Mouse (Mus musculus) layer of hippocampus, adult 11-12 months (tissue): ENCODE results near the gene Adprhl1.
A peak's percentile ranks its signal among the peaks of the same experiment; 100 is the strongest.

Experiments
- DNase-seq: peaks from one replicate; pipeline ENCODE4 v3.0.0; 2022; ENCODE audit warnings: low spot score

Adprhl1 gene

DNA sequence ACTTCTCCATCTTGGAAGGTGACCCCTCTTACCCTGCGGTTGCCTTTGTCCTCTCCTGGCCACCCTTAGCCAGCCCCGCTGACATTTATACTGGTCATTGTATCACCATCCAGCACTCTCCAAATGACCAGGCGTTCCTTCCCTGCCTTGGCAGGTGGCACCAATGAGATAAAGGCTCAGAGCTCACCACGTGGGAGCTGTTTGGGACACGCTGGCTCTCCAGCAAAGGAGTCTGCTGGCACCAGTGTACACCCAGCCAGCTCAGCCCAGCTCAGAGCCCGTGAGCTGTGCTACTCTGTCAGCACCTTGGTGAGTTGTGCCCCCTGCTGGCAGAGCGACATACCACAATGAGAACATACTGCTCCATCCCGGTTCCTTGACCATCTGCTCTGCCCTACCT lies at the start of gene Adprhl1:
Adprhl1 (minus strand) TSS at position 144 of the 400 bp plus-strand sequence.
- peak; percentile 82 for DNase-seq

DNA sequence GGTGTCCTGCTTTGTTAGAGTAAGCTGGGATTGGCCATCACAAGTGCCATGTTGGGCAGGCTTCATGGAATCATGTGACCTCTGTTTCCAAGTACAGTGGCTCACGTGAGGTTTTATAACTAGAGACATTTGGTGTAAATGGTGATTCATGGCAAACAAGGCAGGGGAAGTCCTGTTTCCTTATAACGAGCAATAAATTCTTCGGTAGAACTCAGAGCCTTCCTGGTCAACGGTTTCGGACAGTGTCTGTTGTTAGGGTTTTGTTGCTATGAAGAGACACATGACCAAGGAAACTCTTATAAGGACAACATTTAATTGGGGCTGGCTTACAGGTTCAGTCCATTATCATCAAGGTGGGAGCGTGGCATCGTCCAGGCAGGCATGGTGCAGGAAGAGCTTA lies 47.1 kb upstream of the Adprhl1 start:
- DNase-seq: no peak

DNA sequence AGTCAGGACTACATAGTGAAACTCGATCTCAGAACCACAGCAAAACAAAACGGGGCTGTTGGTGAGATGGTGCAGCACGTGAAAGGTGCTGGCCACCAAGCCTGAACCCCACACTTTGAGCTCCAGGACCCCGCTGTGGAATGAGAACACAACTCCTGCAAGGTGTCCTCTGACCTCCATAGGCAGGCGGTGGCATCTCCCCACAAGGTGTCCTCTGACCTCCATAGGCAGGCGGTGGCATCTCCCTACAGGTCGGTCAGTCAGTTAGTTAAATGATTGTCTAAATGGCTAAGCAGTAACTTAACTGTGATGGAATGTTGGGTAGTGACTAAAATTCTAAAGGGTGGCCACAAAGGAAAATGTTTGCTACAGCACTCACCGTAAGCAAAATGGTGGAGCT lies 45.6 kb upstream of the Adprhl1 start:
- DNase-seq: no peak

DNA sequence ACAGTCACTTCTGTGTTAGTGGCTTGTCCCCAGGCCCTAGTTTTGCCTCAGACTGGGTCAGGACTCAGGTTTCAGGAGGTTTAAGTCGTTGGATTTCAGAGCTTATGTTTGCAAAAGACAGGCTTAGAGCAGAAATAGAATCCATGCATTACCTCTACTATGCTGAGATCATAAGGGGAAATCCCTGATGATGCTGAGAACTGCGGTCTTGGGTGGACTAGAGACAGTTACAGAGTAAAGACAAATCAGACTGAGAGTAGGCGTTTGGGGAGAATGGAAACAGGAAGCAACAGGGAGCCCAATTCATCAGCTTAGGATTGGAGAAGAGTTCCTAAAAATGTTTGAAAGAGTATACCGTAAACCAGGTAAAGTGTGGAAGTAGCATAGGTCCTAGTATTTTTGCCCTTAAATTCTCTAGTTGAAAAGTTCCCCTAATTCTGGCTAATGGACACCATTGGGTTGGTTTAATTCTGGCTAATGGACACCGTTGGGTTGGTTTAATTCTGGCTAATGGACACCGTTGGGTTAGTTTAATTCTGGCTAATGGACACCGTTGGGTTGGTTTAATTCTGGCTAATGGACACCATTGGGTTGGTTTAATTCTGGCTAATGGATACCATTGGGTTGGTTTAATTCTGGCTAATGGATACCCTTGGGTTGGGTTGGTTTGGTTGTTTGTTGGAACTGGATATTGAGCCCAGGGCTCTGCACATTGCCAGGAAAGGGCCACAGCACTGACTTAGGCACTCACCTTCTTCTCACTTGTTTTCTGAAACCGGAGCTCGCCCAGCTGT lies 39.9 kb upstream of the Adprhl1 start:
- no peak for DNase-seq

DNA sequence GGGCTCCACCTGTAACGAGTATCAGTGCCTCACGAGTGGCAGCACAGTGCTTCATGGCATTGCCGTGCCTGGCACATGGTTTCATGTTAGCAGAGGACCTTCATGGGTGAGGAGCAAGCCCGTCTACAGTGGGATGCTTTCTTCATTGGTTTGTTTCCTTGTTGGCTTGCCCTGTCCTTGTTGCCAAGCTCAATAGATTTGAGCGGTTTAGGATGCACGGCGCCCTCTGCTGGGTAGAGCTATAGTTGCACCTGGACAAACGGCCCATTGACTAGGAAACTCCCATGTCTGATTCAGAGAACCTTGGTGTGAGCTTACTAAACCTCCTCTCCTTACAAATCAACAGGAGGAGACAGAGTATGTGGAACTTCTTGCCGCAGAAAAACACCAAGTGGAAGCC lies 38.4 kb upstream of the Adprhl1 start:
- peak; percentile 78 for DNase-seq

DNA sequence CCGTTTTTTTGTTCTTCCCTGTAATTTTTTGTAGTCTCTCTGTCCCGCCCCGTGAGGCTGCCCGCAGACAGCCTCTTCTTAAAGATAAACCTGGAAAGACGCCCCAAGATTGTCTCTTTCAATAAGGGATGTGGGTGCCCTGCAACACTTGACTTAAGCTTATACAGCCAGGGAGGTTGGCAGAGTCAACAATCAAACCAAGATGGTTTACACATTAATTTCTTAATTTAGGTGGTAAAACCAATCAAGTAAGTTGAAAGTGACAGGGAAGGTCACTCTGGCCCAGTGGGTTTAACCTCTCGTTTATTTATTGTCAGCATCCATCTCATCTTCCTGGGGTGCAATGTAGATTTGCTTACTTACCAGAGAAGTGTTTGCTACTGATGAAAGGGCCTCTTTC lies 34.7 kb upstream of the Adprhl1 start:
- no peak for DNase-seq

DNA sequence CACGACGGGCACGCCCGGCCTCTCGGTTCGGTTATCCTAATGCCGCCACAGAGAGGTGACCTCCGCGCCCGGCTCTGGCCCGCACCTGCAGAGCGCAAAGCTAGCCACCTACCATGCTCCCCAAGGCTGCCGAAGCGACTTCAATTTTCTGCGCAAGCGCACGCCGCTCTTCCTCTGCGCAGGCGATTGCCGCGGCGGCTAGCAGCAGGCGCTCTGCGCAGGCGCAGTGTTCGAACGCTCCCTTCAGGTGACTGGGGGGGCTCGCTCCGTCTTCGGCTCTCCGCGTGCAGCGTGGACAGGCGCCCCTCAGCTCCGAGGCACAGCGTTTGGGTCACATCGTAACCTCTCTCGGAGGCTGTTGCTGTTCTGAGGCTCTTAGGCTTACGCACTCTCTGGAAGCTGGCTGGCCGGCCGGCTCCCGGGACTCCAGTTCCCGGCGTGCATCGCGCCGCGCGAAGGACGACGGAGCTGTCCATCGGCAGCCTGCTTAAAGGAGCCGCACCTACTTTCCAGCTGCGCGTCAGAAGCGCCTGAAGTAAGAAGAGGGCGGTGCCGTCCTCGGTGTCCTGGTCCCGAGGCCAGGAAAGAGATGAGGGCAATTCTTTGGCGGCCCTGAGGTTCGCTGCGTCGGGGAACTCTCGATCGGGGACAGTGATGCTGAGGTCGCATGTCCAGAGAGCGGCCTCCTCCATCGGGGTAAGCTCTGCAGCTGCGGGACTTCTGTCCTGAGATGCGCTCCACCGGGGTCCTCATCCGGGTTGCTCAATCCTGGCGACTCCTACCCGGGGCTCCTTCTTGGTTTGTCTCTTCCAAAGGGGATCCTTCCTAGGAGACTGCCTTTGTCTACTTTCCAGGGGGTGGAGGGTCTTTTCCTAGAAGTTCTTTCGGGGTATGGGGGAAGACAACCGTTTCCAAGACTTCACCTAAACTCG lies 34.0 kb upstream of the Adprhl1 start, which contains the start of the genes Dcun1d2 and Tmco3:
Dcun1d2 (minus strand) TSS at position 440 of the 932 bp plus-strand sequence.
Tmco3 (plus strand) TSS at position 499 of the 932 bp plus-strand sequence.
- DNase-seq: peak; percentile 95

DNA sequence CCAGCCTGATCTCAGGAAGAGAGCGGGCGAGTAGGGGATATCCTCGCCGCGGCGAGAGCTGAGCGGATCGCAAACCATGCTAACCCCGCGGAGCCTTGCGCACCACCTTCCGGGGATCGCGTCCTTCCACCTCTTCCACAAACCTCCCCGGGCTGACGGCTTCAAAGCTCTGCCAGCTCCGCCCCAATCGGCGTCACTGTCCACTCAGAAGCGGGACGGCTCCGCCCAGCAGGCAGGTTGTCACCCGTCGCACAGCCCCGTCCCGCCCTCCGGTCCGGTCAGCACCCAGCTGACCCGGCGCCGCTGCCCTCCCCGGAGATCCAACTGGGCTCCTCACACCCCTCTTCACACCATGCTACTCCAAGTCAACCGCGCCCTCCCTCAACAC lies 33.3 kb upstream of the Adprhl1 start:
- peak; percentile 81 for DNase-seq

DNA sequence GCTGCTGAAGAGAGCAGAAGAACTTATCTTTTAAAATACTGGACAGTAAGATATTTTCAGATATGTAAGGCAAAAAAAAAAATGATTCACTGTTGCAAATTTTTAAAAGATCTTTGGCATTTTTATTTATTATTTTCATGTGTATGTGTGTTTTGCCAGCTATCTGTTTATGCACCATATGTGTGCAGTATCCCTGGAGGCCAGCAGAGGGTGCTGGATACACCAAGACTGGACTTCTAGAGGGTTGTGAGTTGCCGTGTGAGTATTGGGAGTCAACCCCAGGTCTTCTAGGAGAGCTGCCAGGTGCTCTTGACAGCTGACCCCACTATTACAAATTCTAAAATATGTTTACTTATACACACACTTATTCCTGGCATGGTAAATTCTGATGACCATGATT lies 29.2 kb upstream of the Adprhl1 start:
- DNase-seq: no peak

DNA sequence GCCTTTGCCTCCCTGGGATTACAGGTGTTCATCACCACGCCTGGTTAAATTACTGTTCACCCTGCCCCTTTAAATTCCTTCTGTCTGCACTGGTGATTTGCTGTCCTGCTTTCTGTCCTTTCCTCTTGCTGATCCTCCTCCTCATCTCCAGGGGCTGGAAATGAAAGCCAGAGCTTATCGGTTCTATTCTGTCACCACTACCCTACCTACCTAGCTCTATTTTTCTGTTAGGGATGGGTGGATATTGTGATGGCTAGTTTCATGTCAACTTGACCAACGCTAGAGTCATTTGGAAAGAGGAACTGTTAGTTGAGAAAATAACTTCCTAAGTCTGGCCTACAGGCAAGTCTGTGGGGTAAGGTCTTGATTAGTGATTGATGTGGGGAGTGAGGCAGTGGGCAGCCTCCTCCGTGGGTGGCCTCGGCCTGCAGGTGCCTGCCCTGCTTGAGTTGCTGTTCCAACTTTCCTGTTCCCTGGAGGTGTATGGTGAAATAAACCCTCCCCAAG lies 23.0 kb upstream of the Adprhl1 start:
- no peak for DNase-seq

DNA sequence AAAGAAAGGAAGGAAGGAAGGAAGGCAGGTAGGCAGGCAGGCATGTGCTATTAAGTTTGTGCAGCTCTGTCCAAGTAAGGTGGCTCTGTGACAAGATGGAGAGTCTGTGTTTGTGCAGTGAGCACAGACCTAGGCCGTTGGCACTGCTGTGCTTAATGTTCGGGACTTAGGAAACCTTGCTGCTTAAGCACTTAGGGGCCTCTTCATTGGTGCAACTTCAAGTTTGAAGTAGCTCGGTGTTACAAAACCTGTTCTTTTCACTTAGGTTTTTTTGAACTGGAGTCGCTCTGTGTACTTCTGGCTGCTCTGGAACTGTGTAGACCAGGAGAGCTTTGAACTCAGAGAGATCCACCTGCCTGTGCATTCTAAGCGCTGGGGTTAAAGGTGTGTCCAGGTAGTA lies 18.9 kb upstream of the Adprhl1 start:
- DNase-seq: no peak

DNA sequence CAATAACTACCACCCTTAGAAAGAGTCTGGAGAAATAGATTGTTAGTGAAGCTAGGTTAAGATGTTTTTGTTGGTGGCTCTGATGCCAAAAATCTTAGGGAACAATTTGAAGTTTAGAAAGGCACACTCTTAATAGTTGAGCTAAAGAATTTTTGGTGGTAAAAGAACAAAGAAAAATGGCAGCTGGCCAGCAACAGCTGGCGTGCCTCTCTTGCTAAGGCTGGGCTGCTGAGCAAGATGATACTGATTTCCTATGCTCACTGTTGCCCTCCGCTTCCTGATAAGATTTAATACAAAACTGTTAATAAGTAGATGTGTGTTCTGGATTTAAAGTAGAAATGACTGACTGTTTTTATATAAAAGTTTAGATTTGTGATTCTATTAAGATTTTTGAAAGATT lies 13.6 kb upstream of the Adprhl1 start:
- DNase-seq: peak; percentile 23

DNA sequence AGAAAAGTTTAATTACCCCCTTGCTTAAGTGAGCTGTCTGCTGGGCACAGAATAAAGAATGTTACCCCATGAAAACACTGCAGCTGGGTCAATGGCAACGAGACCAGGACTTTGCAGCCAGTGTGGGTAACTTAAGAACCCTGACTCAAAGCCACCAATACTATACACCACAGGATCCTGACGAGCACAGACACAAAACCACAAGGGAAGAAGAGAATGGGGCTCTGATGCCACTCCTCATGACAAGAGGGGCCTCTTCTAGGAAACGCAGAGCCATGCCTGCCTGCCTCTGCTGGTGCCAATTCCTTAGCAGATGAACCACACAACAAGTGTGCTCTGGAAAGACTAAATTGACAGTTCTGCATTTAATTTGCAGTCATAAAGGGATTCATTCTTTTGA lies 9.4 kb upstream of the Adprhl1 start:
- DNase-seq: no peak

DNA sequence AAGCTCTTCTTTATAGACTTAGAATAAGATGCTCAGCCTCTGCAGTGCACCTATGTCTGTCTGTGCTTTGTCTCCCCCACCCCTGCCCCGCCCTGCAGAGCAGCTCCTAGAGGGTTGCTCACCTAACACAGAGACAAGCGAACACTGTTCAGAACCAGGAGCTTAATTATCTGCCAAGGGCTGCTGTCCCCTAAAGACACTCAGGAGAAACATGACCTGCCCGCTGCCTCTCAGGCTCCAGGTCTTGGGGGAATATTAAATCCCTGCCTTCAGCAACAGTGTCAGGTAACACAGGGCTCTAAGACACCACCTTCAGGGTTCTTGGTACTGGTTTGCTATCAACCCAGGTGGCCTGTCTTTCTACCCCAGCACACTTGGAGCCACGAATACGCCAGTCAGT lies 549 bp downstream of the Adprhl1 start:
- DNase-seq: no peak

DNA sequence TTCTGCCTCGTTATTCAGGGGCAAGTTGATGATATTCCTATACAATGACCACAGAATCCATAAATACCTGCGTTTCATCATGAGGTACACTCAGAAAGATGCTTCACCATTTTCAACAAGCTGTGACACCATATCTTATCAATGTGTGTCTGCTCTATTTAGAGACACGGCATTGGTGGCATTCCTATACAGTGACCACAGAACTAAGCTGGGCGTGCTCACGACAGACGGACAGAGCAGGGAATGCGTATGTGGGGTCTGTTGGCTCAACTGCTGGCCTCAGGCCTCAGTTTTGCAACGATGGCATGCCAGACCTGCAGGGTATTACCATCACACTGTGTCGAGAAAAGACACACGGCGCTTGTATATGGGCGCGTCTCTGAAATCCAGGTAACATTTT lies 1.1 kb downstream of the Adprhl1 start:
- DNase-seq: no peak

DNA sequence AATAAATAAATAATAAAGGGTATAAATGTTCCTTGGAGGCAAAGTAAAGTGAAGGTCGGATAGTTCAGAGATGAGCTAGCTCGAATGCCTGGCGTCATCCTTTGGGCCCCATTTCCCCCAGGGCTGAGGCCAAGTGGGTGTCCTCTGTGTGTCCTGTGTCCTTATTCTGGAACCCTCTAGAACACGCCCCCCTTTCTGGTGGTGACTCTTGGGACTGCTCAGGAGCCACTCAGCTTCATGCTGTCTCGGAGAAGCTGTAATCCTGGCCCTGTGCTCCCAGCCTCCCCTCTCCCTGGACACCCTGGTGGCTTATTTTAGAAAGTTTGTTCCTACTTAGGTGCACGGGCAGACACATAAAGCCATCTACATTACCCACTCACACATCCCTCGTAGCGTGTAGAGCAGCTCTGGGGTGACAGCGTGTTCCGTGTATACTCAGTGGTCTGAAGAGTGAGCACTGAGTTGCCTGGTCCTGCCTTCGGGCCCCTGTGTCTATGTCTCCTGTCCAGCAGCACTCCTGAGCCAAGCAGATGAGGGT lies 9.6 kb downstream of the Adprhl1 start:
- DNase-seq: no peak

DNA sequence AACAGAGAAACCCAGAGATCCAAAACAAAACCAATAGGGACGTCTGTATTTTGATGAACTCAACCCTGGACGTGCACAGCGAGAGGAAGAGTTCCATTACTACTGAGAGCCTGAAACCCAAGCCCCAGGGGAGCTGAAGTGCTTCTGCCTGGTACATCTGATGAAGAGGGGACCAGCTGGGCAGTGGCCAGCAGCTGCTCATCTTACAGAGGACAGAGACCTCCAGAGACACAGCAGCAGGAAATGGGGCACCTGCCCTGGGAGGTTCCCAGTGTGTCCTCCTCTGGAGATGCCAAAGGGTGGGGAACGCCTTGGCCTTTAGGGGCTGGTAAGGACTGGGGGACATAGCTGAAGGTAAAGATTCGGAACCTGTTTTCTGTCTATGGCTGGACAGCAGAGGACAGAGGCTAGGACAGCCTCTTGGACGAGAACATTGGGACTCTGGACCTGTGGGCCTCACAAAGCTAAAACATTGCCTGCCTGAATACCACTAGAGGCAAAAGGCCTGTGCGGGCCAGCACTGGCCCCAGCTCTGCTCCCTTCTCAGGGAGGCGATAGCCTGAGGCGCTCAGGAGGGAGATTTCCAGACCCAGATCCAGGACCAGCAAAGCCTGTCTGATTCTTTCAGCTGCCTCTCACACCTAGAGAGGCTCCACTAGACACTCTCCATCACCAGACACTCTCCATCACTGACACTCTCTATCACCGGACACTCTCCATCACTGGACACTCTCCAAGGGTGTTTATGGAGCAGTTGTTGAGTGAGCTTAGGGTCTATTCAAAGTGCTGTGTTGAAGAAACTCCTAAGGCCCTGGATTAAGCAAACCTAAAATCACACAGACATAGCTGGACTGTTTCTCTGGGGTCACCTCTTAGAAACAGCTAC lies 10.7 kb downstream of the Adprhl1 start:
- DNase-seq: no peak

DNA sequence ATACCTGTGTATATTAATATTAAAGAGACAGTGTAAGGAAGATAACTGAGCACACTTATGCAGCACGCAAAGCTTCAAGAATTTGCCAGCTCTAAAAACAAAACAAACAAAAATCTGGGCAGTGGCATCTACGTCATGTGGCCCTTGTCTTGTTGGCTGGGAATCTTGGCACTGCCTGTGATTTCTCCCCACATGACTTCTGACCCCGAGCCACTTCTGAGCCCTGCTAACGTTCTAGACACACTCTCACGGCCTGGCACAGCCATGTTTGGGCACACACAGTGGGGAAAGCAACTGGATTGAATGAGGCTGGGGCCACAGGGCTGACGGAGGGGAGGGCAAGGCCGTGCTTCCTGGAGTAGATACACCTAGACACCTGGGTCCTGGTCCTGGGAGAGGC lies 13.3 kb downstream of the Adprhl1 start:
- DNase-seq: no peak

DNA sequence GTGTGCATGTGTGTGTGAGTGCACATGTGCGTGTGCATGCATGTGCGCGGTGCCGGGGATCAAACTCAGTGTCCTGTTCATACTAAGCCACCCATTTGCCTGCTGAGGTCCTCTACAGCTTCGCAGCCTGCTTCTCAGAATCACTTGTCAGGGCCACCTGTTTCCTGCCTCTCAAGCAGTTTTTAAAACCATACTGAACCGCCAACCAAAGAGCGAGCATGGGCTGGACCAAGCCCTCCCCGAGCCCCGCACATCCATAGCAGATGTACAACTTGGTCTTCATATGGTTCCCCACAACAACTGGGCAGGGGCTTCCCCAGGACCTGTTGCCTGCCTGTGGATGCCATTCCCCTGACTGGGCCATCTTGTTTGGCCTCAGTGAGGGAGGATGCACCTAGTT lies 13.9 kb downstream of the Adprhl1 start:
- no peak for DNase-seq

DNA sequence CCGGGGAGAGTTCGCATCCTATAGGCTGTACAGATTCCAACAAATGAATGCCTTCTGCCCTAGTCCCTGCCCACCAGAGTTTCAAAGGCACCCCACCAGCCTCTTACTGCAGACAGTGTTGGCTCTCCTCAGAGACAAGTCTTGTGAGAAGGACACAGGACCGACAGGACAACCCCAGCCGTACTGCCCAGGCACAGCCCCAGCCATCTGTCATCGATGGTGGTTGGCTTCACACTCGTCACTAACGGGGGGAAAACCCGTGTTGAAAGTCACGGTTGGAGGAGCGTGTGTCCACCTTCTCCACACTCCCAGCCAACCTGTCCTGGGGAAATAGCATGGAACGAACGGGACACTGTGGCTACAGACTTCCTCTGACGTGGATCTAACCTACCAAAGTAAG lies 19.2 kb downstream of the Adprhl1 start:
- no peak for DNase-seq

DNA sequence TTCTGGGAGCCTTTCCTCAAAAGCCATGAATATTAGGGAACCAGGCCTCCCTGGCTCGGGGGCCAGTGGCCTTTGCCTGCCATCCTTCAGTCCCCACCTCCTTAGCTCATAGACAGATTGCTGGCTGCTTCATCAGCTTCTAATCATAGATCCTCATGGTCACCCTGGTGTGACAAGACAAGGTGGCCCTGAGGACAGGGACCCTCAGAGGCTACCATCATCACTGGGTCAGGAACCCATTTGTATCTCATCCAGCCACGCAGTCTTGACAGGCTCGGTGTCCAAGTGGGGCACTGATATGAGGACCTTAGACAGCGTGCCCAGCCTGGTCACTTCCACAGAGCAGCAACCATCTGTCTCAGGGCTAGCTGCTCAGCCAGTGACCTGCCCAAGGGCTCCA lies 23.5 kb downstream of the Adprhl1 start:
- DNase-seq: no peak

DNA sequence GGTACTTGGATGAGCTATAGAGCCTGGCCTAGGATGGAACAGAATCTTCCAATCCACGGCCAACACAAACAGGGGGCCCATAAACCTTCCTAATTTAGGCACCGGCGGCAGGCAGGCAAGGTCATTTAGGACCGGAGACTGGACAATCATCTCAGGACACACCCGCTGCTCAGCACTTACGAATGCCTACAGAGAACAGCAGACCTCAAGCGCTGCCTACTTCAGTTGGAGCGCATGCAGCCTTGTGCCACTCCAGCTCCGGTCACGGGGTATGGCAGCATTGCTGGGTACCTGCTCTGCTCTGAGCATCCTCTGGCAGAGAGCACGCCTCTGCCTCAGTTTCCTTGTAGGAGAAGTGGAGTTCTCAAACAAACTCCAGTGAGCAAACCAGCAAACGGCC lies 24.2 kb downstream of the Adprhl1 start:
- DNase-seq: no peak
